Mouse (Mus musculus): ENCODE data around the gene Msn.

- TF ChIP-seq CTCF (IDR thresholded peaks at IDR 0.05; ENCODE audit: insufficient read depth, low read depth, low read length) = no peak
- TF ChIP-seq POLR2A (IDR thresholded peaks at IDR 0.05; ENCODE audit: insufficient read depth, low read depth, low read length) = no peak
These were observed 26.1 kb downstream of the Msn start for GRCm38 (mm10) chrX:96121912-96122311.

Data from olfactory bulb, adult 2 months (tissue).